Mouse (Mus musculus): ENCODE measurements around the gene Satb1. TPM values are rescaled to one million over a fixed set of nuclear protein-coding genes. Genes with fewer than 3 reads are reported as not detected.

Satb1 gene
- polyA plus RNA-seq, 1 experiment from 2014 or later: 31.9 TPM

- 2% methylated on average over 8 of the region's 8 CpGs for WGBS
- Histone ChIP-seq H3K27me3 (ENCODE audit: control insufficient read depth, insufficient read depth, low read length) (no peaks in the 10 kb centered on the region), H3K4me1 (ENCODE audit: control insufficient read depth, insufficient read depth, low read length) (peaks cover 11% of the 10 kb centered on the region), H3K9ac (ENCODE audit: low read length) (peak overlapping the region; percentile 96), H3K4me2 (peak overlapping the region; percentile 63), H3K4me3 (ENCODE audit: low read depth, low read length) (peak overlapping the region; percentile 92), H3K36me3 (ENCODE audit: control insufficient read depth, insufficient read depth, low read length) (0 out of 2 replicates have a peak, but pooled peaks cover 4% of the 10 kb centered on the region), H3K9me3 (ENCODE audit: control insufficient read depth, low read length) (no peaks in the 10 kb centered on the region), H3K27ac (ENCODE audit: low read depth, low read length) (peak overlapping the region; percentile 93; the same call in 1 of the 2 replicates)
- ATAC-seq (ENCODE audit: low FRiP score): no peak
- peak; percentile 97 for DNase-seq (ENCODE audit: low spot score, missing footprints)
Observed at GRCm38 (mm10) chr17:51811086-51811868, 21.8 kb downstream of the Satb1 start.

GRCm38 (mm10) chr17:51807429-51807828, 25.7 kb downstream of the Satb1 start:
- ATAC-seq (ENCODE audit: low FRiP score): no peak
- Histone ChIP-seq H3K27me3 (ENCODE audit: control insufficient read depth, insufficient read depth, low read length) (no peaks in the 10 kb centered on the region), H3K27ac (ENCODE audit: low read depth, low read length) (no peak overlapping the region), H3K4me1 (ENCODE audit: control insufficient read depth, insufficient read depth, low read length) (peaks cover 11% of the 10 kb centered on the region), H3K4me3 (ENCODE audit: low read depth, low read length) (no peak overlapping the region), H3K36me3 (ENCODE audit: control insufficient read depth, insufficient read depth, low read length) (0 out of 2 replicates have a peak, but pooled peaks cover 4% of the 10 kb centered on the region), H3K9ac (ENCODE audit: low read length) (no peak overlapping the region), H3K4me2 (no peak overlapping the region), H3K9me3 (ENCODE audit: control insufficient read depth, low read length) (no peaks in the 10 kb centered on the region)
- DNase-seq (ENCODE audit: low spot score, missing footprints): no peak
- WGBS: 69% methylated on average over 5 of the region's 5 CpGs

DNA sequence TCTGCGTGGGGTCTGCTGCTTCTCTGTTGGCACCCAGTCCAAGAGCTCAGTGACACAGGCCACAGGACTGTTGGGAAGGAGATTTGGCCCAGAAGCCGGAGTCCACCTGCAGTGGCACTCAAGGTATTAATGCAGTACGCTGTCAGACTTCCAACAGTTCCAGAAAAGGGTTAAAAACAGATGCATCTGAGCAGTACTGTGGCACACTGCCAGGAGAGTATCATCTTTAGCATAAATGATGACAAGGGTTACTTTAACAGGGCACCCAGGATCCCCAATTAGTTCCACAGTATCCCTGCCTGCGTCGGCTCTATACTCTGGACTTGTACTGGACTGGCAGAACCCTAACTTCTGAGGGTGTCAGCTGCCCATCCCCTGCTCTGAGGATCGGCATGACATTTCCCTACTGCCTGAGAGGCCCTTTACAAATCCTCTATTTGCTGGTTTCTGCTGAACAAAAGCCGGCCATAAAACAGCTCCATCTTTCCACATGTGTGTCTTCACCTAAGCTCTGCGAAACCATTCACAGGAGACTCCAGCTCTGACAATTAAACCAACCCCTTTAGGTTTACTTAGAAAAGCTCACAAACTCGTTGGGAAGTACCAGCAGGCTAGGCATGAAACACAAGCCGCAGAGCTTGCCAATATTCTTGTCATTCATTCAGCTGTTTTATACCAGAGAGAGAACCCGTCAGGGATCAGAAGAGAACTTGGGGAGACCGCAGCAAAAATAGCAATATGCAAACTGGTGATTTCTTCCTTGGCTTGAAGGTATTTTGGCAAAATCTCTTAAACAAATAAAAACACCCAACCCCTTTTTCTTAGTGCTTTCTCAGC, 26.7 kb downstream of the Satb1 start:
- Histone ChIP-seq H3K9me3 (ENCODE audit: control insufficient read depth, low read length) (no peaks in the 10 kb centered on the region), H3K4me2 (no peak overlapping the region), H3K36me3 (ENCODE audit: control insufficient read depth, insufficient read depth, low read length) (0 out of 2 replicates have a peak, but pooled peaks cover 4% of the 10 kb centered on the region), H3K27ac (ENCODE audit: low read depth, low read length) (no peak overlapping the region), H3K4me1 (ENCODE audit: control insufficient read depth, insufficient read depth, low read length) (peaks cover 11% of the 10 kb centered on the region), H3K4me3 (ENCODE audit: low read depth, low read length) (no peak overlapping the region), H3K27me3 (ENCODE audit: control insufficient read depth, insufficient read depth, low read length) (no peaks in the 10 kb centered on the region), H3K9ac (ENCODE audit: low read length) (no peak overlapping the region)
- ATAC-seq (ENCODE audit: low FRiP score) (no peak), DNase-seq (ENCODE audit: low spot score, missing footprints) (no peak)
- WGBS: 85% methylated on average over 12 of the region's 12 CpGs

DNA sequence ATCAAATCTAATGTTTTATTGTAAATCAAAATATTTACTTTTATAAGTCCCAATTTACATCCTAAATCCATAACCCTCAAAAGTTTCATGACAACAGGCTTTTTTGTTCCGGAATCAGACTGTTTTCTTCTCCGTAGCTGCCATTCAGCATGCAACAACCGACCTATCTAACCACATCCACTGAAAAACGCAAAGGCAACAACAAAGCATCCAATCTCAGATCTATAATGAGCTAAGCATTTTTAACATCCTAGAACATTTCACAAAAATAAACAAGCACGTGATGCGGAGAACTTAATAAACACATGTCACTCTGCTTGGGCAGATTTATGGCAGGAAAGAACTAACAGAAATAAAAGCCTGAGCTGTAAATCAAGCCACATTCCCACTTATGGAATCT, 32.9 kb downstream of the Satb1 start:
- Histone ChIP-seq H3K4me3 (ENCODE audit: low read depth, low read length) (no peak overlapping the region), H3K36me3 (ENCODE audit: control insufficient read depth, insufficient read depth, low read length) (no peaks in the 10 kb centered on the region), H3K27me3 (ENCODE audit: control insufficient read depth, insufficient read depth, low read length) (no peaks in the 10 kb centered on the region), H3K4me2 (no peak overlapping the region), H3K9me3 (ENCODE audit: control insufficient read depth, low read length) (no peaks in the 10 kb centered on the region), H3K27ac (ENCODE audit: low read depth, low read length) (no peak overlapping the region), H3K4me1 (ENCODE audit: control insufficient read depth, insufficient read depth, low read length) (no peaks in the 10 kb centered on the region), H3K9ac (ENCODE audit: low read length) (no peak overlapping the region)
- ATAC-seq (ENCODE audit: low FRiP score) (no peak), DNase-seq (ENCODE audit: low spot score, missing footprints) (no peak)
- 90% methylated on average over 6 of the region's 6 CpGs for WGBS

DNA sequence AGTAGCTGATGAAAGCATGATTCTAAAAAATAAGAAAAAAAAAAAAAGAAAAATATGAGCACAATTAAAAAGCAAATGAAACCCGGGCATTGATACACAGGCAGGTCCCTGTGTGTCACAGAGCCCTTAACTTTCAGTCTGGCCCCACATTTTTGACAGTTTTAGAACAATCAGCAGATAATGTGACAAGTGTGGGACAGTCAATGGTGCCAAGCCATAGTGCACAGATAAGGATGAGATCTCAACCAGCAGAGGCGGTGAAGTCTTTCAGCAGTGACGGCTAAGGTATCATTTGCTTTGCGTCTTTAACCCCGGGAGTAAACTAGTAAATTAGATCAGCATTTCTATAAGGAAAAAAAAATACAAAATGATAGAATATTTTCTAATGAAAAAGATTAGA, 36.6 kb downstream of the Satb1 start:
- Histone ChIP-seq H3K27ac (ENCODE audit: low read depth, low read length) (no peak overlapping the region), H3K27me3 (ENCODE audit: control insufficient read depth, insufficient read depth, low read length) (no peaks in the 10 kb centered on the region), H3K4me1 (ENCODE audit: control insufficient read depth, insufficient read depth, low read length) (no peaks in the 10 kb centered on the region; the same call in 1 of the 2 replicates), H3K36me3 (ENCODE audit: control insufficient read depth, insufficient read depth, low read length) (no peaks in the 10 kb centered on the region), H3K9ac (ENCODE audit: low read length) (no peak overlapping the region), H3K9me3 (ENCODE audit: control insufficient read depth, low read length) (no peaks in the 10 kb centered on the region), H3K4me3 (ENCODE audit: low read depth, low read length) (no peak overlapping the region), H3K4me2 (no peak overlapping the region)
- 94% methylated on average over 5 of the region's 5 CpGs for WGBS
- ATAC-seq (ENCODE audit: low FRiP score) (no peak), DNase-seq (ENCODE audit: low spot score, missing footprints) (no peak)

DNA sequence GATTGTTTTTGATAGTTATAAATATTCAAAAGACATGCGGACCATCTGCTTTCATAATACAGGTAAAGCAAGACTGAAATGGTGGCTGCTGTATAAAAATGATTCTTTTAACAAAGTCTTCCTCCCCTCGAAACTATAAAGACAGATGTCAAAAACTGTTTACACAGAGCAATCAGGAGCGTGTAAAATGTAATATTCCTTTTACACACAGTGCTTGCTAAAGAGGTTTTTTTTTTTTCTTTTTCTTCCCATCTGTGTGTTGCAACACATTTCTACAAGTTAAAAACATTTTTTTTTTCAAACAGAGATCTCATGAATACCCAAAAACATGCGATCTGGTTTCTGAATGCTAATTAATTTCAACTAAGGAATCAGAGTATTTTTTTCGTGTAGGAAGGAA, 41.9 kb downstream of the Satb1 start:
- H3K4me2 ChIP-seq: no peak overlapping the region
- ATAC-seq (ENCODE audit: low FRiP score) (no peak), DNase-seq (ENCODE audit: low spot score, missing footprints) (no peak)
- H3K9me3 ChIP-seq (ENCODE audit: control insufficient read depth, low read length): no peaks in the 10 kb centered on the region
- no peak overlapping the region for H3K9ac ChIP-seq (ENCODE audit: low read length)
- no peaks in the 10 kb centered on the region for H3K27me3 ChIP-seq (ENCODE audit: control insufficient read depth, insufficient read depth, low read length)
- WGBS: 76% methylated on average over 5 of the region's 5 CpGs
- no peaks in the 10 kb centered on the region for H3K36me3 ChIP-seq (ENCODE audit: control insufficient read depth, insufficient read depth, low read length)
- H3K4me1 ChIP-seq (ENCODE audit: control insufficient read depth, insufficient read depth, low read length): peaks cover 13% of the 10 kb centered on the region
- no peak overlapping the region for H3K27ac ChIP-seq (ENCODE audit: low read depth, low read length)
- no peak overlapping the region for H3K4me3 ChIP-seq (ENCODE audit: low read depth, low read length)

- 11% methylated on average over 8 of the region's 8 CpGs for WGBS
- H3K4me3 ChIP-seq (ENCODE audit: low read depth, low read length): no peak overlapping the region
- peak; percentile 92 for ATAC-seq (ENCODE audit: low FRiP score)
- H3K9me3 ChIP-seq (ENCODE audit: control insufficient read depth, low read length): no peaks in the 10 kb centered on the region
- peak; percentile 92 for DNase-seq (ENCODE audit: low spot score, missing footprints)
- peaks cover 13% of the 10 kb centered on the region for H3K4me1 ChIP-seq (ENCODE audit: control insufficient read depth, insufficient read depth, low read length)
- H3K27ac ChIP-seq (ENCODE audit: low read depth, low read length): peak overlapping the region; percentile 71
- H3K27me3 ChIP-seq (ENCODE audit: control insufficient read depth, insufficient read depth, low read length): no peaks in the 10 kb centered on the region
- no peaks in the 10 kb centered on the region for H3K36me3 ChIP-seq (ENCODE audit: control insufficient read depth, insufficient read depth, low read length)
- H3K9ac ChIP-seq (ENCODE audit: low read length): peak overlapping the region; percentile 36; the same call in 1 of the 2 replicates
- H3K4me2 ChIP-seq: peak overlapping the region; percentile 17; the same call in 1 of the 2 replicates
Observed at GRCm38 (mm10) chr17:51790387-51791060, 42.6 kb downstream of the Satb1 start.

DNA sequence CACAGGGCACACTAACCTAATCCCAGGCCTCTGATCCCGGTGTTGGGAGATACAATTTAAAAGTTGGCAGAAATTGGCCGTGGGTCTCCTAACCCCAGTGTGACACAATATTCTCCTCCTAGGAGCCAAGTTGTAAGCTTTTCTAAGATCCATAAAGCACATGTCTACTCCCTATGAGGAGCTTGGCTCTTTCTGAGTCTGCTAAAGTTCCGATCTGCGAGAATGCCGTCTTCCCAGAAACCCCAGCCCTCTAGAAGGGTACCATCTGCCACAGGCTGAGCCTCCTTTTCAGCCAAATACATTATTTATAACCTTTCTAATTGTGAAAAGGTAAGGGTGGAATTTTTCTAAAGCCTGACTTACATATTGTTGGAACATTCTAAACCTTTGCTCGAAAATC, 43.3 kb downstream of the Satb1 start:
- no peak overlapping the region for H3K27ac ChIP-seq (ENCODE audit: low read depth, low read length)

More for the DNA sequence above, 43.3 kb downstream of the Satb1 start:
- DNase-seq (ENCODE audit: low spot score, missing footprints): no peak
- H3K27me3 ChIP-seq (ENCODE audit: control insufficient read depth, insufficient read depth, low read length): no peaks in the 10 kb centered on the region
- H3K4me2 ChIP-seq: no peak overlapping the region
- H3K36me3 ChIP-seq (ENCODE audit: control insufficient read depth, insufficient read depth, low read length): no peaks in the 10 kb centered on the region
- WGBS: 54% methylated on average over 6 of the region's 6 CpGs
- H3K9ac ChIP-seq (ENCODE audit: low read length): no peak overlapping the region
- no peaks in the 10 kb centered on the region for H3K9me3 ChIP-seq (ENCODE audit: control insufficient read depth, low read length)
- ATAC-seq (ENCODE audit: low FRiP score): no peak
- H3K4me3 ChIP-seq (ENCODE audit: low read depth, low read length): no peak overlapping the region
- peaks cover 13% of the 10 kb centered on the region for H3K4me1 ChIP-seq (ENCODE audit: control insufficient read depth, insufficient read depth, low read length)
